In the genomic region with DNA sequence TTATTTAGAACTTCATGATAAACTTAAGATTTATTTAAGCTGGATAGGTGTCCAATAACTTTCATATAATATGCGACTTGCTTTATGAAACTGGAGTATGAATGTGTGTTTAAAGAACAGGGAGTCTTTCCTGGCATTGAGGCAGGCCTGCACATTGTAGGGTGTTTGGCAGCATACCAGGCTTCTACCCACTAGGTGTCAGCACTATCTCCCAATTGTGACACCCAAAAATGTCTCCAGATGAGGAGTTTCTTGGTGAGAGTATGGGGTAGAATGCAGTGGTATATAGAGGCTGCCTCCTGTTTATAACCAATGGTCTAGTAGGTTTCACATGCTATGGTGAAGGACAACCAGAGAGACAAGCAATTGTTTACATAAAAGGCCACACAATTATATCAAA, we compare ENCODE assay signal across 20 mouse cellular contexts.
DNase-seq lines count a peak whose midpoint lies in the region; ATAC-seq and TF ChIP-seq lines count a peak whose summit lies in the region.
"Had no signal": no experiment of that assay in that cellular context is flagged by ENCODE, and none has a peak within 500 bp of the region (broad histone marks: within the 10 kb centered on the region; RNA-seq: fewer than 3 reads in every experiment).

No protein-coding gene starts in this region.

- H3K36me3 ChIP-seq in intestine, embryonic 14.5 days (ENCODE audit: control insufficient read depth, insufficient read depth, low read length): no peaks in the 10 kb centered on the region
- no peaks in the 10 kb centered on the region for H3K36me3 ChIP-seq in intestine, embryonic 15.5 days
- no peaks in the 10 kb centered on the region for H3K36me3 ChIP-seq in midbrain, postnatal 0 days (ENCODE audit: insufficient read depth, low read length)
- H3K36me3 ChIP-seq in midbrain, embryonic 11.5 days (ENCODE audit: control insufficient read depth, insufficient read depth, low read length): no peaks in the 10 kb centered on the region
- H3K36me3 ChIP-seq: heart, embryonic 12.5 days; limb, embryonic 12.5 days; liver, embryonic 12.5 days; lung, embryonic 15.5 days had no signal

- no peak for ATAC-seq in intestine, embryonic 14.5 days (replicated peaks; ENCODE audit: low FRiP score, low TSS enrichment, low read depth)
- no peak for ATAC-seq in intestine, embryonic 15.5 days
- no peak for ATAC-seq in midbrain, postnatal 0 days (ENCODE audit: low FRiP score)
- ATAC-seq in midbrain, embryonic 11.5 days (ENCODE audit: low FRiP score): no peak
- ATAC-seq: forebrain, embryonic 13.5 days; liver, embryonic 12.5 days had no signal

- H3K27ac ChIP-seq in intestine, embryonic 14.5 days (ENCODE audit: low read depth): no peak overlapping the region
- no peak overlapping the region for H3K27ac ChIP-seq in intestine, embryonic 15.5 days
- H3K27ac ChIP-seq in midbrain, postnatal 0 days (ENCODE audit: low read depth, low read length): no peak overlapping the region
- no peak overlapping the region for H3K27ac ChIP-seq in midbrain, embryonic 11.5 days (ENCODE audit: low read depth, low read length)
- H3K27ac ChIP-seq: forebrain, embryonic 13.5 days; hindbrain, embryonic 14.5 days; limb, embryonic 12.5 days; liver, embryonic 12.5 days; lung, embryonic 15.5 days had no signal

- no peak overlapping the region for H3K4me3 ChIP-seq in intestine, embryonic 14.5 days (ENCODE audit: low read depth, low read length)
- H3K4me3 ChIP-seq in intestine, embryonic 15.5 days (replicated peaks): no peak overlapping the region
- H3K4me3 ChIP-seq in midbrain, postnatal 0 days (ENCODE audit: low read depth, low read length): no peak overlapping the region
- no peak overlapping the region for H3K4me3 ChIP-seq in midbrain, embryonic 11.5 days (ENCODE audit: low read depth, low read length)
- H3K4me3 ChIP-seq: forebrain, embryonic 13.5 days; heart, embryonic 12.5 days; limb, embryonic 12.5 days; liver, embryonic 12.5 days; lung, embryonic 15.5 days had no signal

- peak; percentile 21 for TF ChIP-seq CTCF in midbrain, postnatal 0 days (IDR thresholded peaks at IDR 0.05)

- WGBS in intestine, embryonic 14.5 days: 47% methylated on average over 1 of the region's 1 CpGs
- 47% methylated on average over 1 of the region's 1 CpGs for WGBS in intestine, embryonic 15.5 days
- 61% methylated on average over 1 of the region's 1 CpGs for WGBS in midbrain, postnatal 0 days
- WGBS in midbrain, embryonic 11.5 days: 56% methylated on average over 1 of the region's 1 CpGs

- H3K9ac ChIP-seq in intestine, embryonic 14.5 days (ENCODE audit: low read length): no peak overlapping the region
- H3K9ac ChIP-seq in intestine, embryonic 15.5 days: no peak overlapping the region
- no peak overlapping the region for H3K9ac ChIP-seq in midbrain, postnatal 0 days (replicated peaks; ENCODE audit: low read length, poor library complexity, severe bottlenecking)
- H3K9ac ChIP-seq in midbrain, embryonic 11.5 days (ENCODE audit: low read length): no peak overlapping the region
- H3K9ac ChIP-seq: forebrain, embryonic 13.5 days; heart, embryonic 12.5 days; hindbrain, embryonic 14.5 days; limb, embryonic 12.5 days; liver, embryonic 12.5 days; lung, embryonic 15.5 days had no signal

- no peaks in the 10 kb centered on the region for H3K9me3 ChIP-seq in intestine, embryonic 14.5 days (ENCODE audit: control insufficient read depth, low read length)
- no peaks in the 10 kb centered on the region for H3K9me3 ChIP-seq in intestine, embryonic 15.5 days
- no peaks in the 10 kb centered on the region for H3K9me3 ChIP-seq in midbrain, postnatal 0 days (ENCODE audit: low read length)
- H3K9me3 ChIP-seq in midbrain, embryonic 11.5 days (ENCODE audit: control insufficient read depth, low read length): no peaks in the 10 kb centered on the region
- H3K9me3 ChIP-seq: forebrain, embryonic 13.5 days; limb, embryonic 12.5 days; liver, embryonic 12.5 days; lung, embryonic 15.5 days had no signal

- no peak overlapping the region for H3K4me2 ChIP-seq in intestine, embryonic 14.5 days (ENCODE audit: low read length)
- H3K4me2 ChIP-seq in intestine, embryonic 15.5 days (replicated peaks): no peak overlapping the region
- H3K4me2 ChIP-seq in midbrain, postnatal 0 days (ENCODE audit: low read depth, low read length, poor library complexity, severe bottlenecking): no peak overlapping the region
- H3K4me2 ChIP-seq in midbrain, embryonic 11.5 days: no peak overlapping the region
- H3K4me2 ChIP-seq: forebrain, embryonic 13.5 days; heart, embryonic 12.5 days; hindbrain, embryonic 14.5 days; limb, embryonic 12.5 days; liver, embryonic 12.5 days; lung, embryonic 15.5 days had no signal

- no peaks in the 10 kb centered on the region for H3K4me1 ChIP-seq in intestine, embryonic 14.5 days (replicated peaks; ENCODE audit: control insufficient read depth, insufficient read depth, low read length)
- no peaks in the 10 kb centered on the region for H3K4me1 ChIP-seq in intestine, embryonic 15.5 days (replicated peaks)
- no peaks in the 10 kb centered on the region for H3K4me1 ChIP-seq in midbrain, postnatal 0 days (ENCODE audit: insufficient read depth, low read length)
- peaks cover 3% of the 10 kb centered on the region; the same call in 1 of the 2 replicates for H3K4me1 ChIP-seq in midbrain, embryonic 11.5 days (ENCODE audit: control insufficient read depth, insufficient read depth, low read length)
- H3K4me1 ChIP-seq: forebrain, embryonic 13.5 days; heart, embryonic 12.5 days; limb, embryonic 12.5 days; liver, embryonic 12.5 days; lung, embryonic 15.5 days had no signal

- DNase-seq in intestine, embryonic 14.5 days (ENCODE audit: low spot score): peak; percentile 25
- no peak for DNase-seq in midbrain, postnatal 0 days (ENCODE audit: low spot score)
- DNase-seq in midbrain, embryonic 11.5 days (ENCODE audit: low spot score, missing footprints): no peak
- peak; percentile 3 for DNase-seq in ES-CJ7 (ENCODE audit: low read depth, low spot score)
- no peak for DNase-seq in urinary bladder, adult 18-20 months (ENCODE audit: low spot score in 2 of 2)
- no peak for DNase-seq in adrenal gland, adult 8-10 months
- DNase-seq: cerebellum, adult 9-10 months; kidney, adult 18-20 months; kidney, postnatal 25 days; layer of hippocampus, adult 9-11 months; lung, postnatal 4 days; right cerebral cortex, postnatal 4 days; thymus, postnatal 14 days had no signal

- no peaks in the 10 kb centered on the region for H3K27me3 ChIP-seq in intestine, embryonic 14.5 days (replicated peaks; ENCODE audit: control insufficient read depth, insufficient read depth, low read length)
- H3K27me3 ChIP-seq in intestine, embryonic 15.5 days (replicated peaks): no peaks in the 10 kb centered on the region
- H3K27me3 ChIP-seq in midbrain, postnatal 0 days (ENCODE audit: insufficient read depth, low read length): no peaks in the 10 kb centered on the region
- no peaks in the 10 kb centered on the region for H3K27me3 ChIP-seq in midbrain, embryonic 11.5 days (ENCODE audit: control insufficient read depth, insufficient read depth, low read length)
- H3K27me3 ChIP-seq: forebrain, embryonic 13.5 days; heart, embryonic 12.5 days; limb, embryonic 12.5 days; liver, embryonic 12.5 days; lung, embryonic 15.5 days had no signal

Comparison
In these comparisons a context has a peak if more than half of its experiments do, and no peak if none do; other contexts are left out.
1. DNase-seq: peak in intestine, embryonic 14.5 days (single experiment) and ES-CJ7 (single experiment); none in midbrain, postnatal 0 days (single experiment), midbrain, embryonic 11.5 days (single experiment), urinary bladder, adult 18-20 months (0 of 2) and adrenal gland, adult 8-10 months (single experiment).